Mouse (Mus musculus) ES-E14 (cell line): ENCODE measurements around the gene Pecr. TPM values are rescaled to one million over a fixed set of nuclear protein-coding genes. Genes with fewer than 3 reads are reported as not detected.

Source experiments
- DNase-seq: peaks from one replicate; pipeline ENCODE4 v3.0.0-alpha.2; 2013; ENCODE audit warnings: low read depth, low spot score
- H3K27ac ChIP-seq: 2 replicates; pipeline ENCODE4 v1.5.1; 2012; ENCODE audit warnings: low read depth, mild to moderate bottlenecking, low read length, moderate library complexity, mixed read lengths; ENCODE audit not compliant: poor library complexity, insufficient read depth, severe bottlenecking
- H3K36me3 ChIP-seq: 2 replicates; pipeline ENCODE4 v1.6.1; 2012; ENCODE audit warnings: mild to moderate bottlenecking, low read length, moderate library complexity, mixed read lengths; ENCODE audit not compliant: control insufficient read depth, poor library complexity, insufficient read depth, severe bottlenecking
- H3K4me1 ChIP-seq, 2 experiments: fragments of 150-350 bp in 1 of 2; sonication (generic) in 1 of 2; 2 replicates each; pipeline ENCODE4 v1.6.1; 2012; ENCODE audit warnings: low read length in 2 of 2, mild to moderate bottlenecking in 1 of 2, mixed read lengths in 1 of 2; ENCODE audit not compliant: control insufficient read depth in 2 of 2, insufficient read depth in 2 of 2, poor library complexity in 1 of 2
- H3K4me3 ChIP-seq, 2 experiments: fragments of 150-350 bp in 1 of 2; sonication (generic) in 1 of 2; 2 replicates each; pipeline ENCODE4 v1.5.1; 2012; ENCODE audit warnings: low read length in 2 of 2, low read depth in 1 of 2, mild to moderate bottlenecking in 1 of 2, mixed read lengths in 1 of 2; ENCODE audit not compliant: insufficient read depth in 1 of 2, poor library complexity in 1 of 2, severe bottlenecking in 1 of 2
- H3K9ac ChIP-seq: 2 replicates; pipeline ENCODE4 v1.6.1; 2012; ENCODE audit warnings: low read depth, mild to moderate bottlenecking, low read length, mixed read lengths; ENCODE audit not compliant: poor library complexity, insufficient read depth, severe bottlenecking
- H3K9me3 ChIP-seq: fragments of 150-350 bp; sonication (generic); 2 replicates; pipeline ENCODE4 v1.6.1; 2012; ENCODE audit warnings: low read depth, mild to moderate bottlenecking, low read length; ENCODE audit not compliant: control insufficient read depth, insufficient read depth
- CHD2 ChIP-seq: IDR thresholded peaks from 2 replicates; pipeline ENCODE4 v1.6.1; 2014; ENCODE audit warnings: mild to moderate bottlenecking, low read depth, low read length, inconsistent platforms
- HCFC1 ChIP-seq: IDR thresholded peaks from 2 replicates; pipeline ENCODE4 v1.6.1; 2012; ENCODE audit warnings: low read length, inconsistent platforms, borderline replicate concordance; ENCODE audit not compliant: insufficient read depth
- MAFK ChIP-seq: IDR thresholded peaks from 2 replicates; pipeline ENCODE4 v1.6.1; 2014; ENCODE audit warnings: mild to moderate bottlenecking, low read depth, low read length, inconsistent platforms; ENCODE audit not compliant: insufficient read depth
- ZC3H11A ChIP-seq: IDR thresholded peaks from 2 replicates; pipeline ENCODE4 v1.6.1; 2012; ENCODE audit warnings: low read depth, mild to moderate bottlenecking, inconsistent platforms, low read length, borderline replicate concordance
- ZNF384 ChIP-seq: IDR thresholded peaks from 2 replicates; pipeline ENCODE4 v1.6.1; 2012; ENCODE audit warnings: low read depth, low read length, inconsistent platforms
- in situ Hi-C, 2 experiments: fragments of 600-800 bp; cut with MboI; formaldehyde crosslinking; loops; one replicate each; pipeline ENCODE4 v1.15.1; 2025; ENCODE audit warnings: low sequenced_read_pairs in 2 of 2, inconsistent platforms in 1 of 2; ENCODE audit not compliant: unreplicated experiment in 2 of 2
- total RNA-seq: library from RNA; depleted of rRNA; stranded (reverse); fragments of 300-350 nt; gene quantifications from 2 replicates; pipeline ENCODE4 v1.2.3, GENCODE M21; 2012

Gene Pecr
- total RNA-seq, 1 experiment, result 14.3 TPM

- Histone ChIP-seq H3K9me3 (no peaks in the 10 kb centered on the region), H3K4me1 (peaks cover 4 to 6% of the 10 kb centered on the region in 2 experiments; a peak in 3 of 4 replicates), H3K4me3 (no peak overlapping the region), H3K36me3 (peaks cover 41% of the 10 kb centered on the region), H3K27ac (no peak overlapping the region), H3K9ac (no peak overlapping the region)
- in situ Hi-C loops, result no loop called here
- no peak for DNase-seq
- TF ChIP-seq ZNF384 (no peak), MAFK (no peak), HCFC1 (no peak), CHD2 (no peak), ZC3H11A (no peak)
These were observed 32.8 kb upstream of the Pecr start for GRCm38 (mm10) chr1:72316901-72317300.

DNA sequence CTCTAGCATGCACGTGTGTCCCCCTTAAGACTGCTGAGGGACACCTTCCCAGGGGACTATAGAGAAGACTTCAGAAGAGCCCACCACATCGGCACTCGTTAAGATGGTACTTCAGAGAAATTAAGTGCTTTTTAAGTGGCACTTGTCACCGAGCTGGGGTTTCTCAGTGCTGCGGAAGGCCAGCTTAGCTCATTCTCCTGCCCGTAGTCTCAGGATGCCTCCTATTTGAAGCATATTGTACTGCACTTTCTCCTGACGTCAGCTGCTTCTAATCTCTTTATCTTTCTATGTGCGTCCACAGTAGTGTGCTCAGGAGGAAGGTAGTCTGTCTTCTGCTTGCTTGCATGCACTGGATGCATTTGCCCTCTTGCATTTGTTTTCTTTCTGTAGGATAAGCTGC is 32.3 kb upstream of the Pecr start:
- H3K9ac ChIP-seq, result no peak overlapping the region
- H3K9me3 ChIP-seq, result no peaks in the 10 kb centered on the region
- no peak overlapping the region for H3K4me3 ChIP-seq
- H3K4me1 ChIP-seq, result peaks cover 4 to 8% of the 10 kb centered on the region in 2 experiments; a peak in 3 of 4 replicates
- H3K36me3 ChIP-seq, result peaks cover 43% of the 10 kb centered on the region
- no peak overlapping the region for H3K27ac ChIP-seq
- in situ Hi-C loops, result no loop called here
- TF ChIP-seq HCFC1 (no peak), ZNF384 (no peak), ZC3H11A (no peak), MAFK (no peak), CHD2 (no peak)
- no peak for DNase-seq

GRCm38 (mm10) chr1:72315447-72315846 is 31.3 kb upstream of the Pecr start:
- Histone ChIP-seq H3K36me3 (peaks cover 36% of the 10 kb centered on the region), H3K4me3 (no peak overlapping the region), H3K9me3 (no peaks in the 10 kb centered on the region), H3K27ac (no peak overlapping the region), H3K4me1 (peaks cover 4 to 8% of the 10 kb centered on the region in 2 experiments; a peak in 3 of 4 replicates), H3K9ac (no peak overlapping the region)
- TF ChIP-seq MAFK (no peak), ZNF384 (no peak), ZC3H11A (no peak), HCFC1 (no peak), CHD2 (no peak)
- DNase-seq, result no peak
- in situ Hi-C loops, result no loop called here

- in situ Hi-C loops, result no loop called here
- peaks cover 25% of the 10 kb centered on the region for H3K36me3 ChIP-seq
- peaks cover 4 to 11% of the 10 kb centered on the region in 2 experiments; a peak in 3 of 4 replicates for H3K4me1 ChIP-seq
- TF ChIP-seq HCFC1, result no peak
- H3K9ac ChIP-seq, result peak overlapping the region; percentile 52; the same call in 1 of the 2 replicates
- H3K27ac ChIP-seq, result peak overlapping the region; percentile 83; the same call in 1 of the 2 replicates
- H3K4me3 ChIP-seq, result peak overlapping the region; percentile 27 to 37
- DNase-seq, result peak; percentile 65
- H3K9me3 ChIP-seq, result no peaks in the 10 kb centered on the region
These were observed 29.4 kb upstream of the Pecr start for GRCm38 (mm10) chr1:72313399-72314039.
